Mouse (Mus musculus): ENCODE measurements at regions not wholly inside any gene's neighbourhood (a gene's known extent, or its start where the extent isn't known, plus 50 kb on each side); places are given as distances from the start of the nearest gene placed in this dataset.

DNA sequence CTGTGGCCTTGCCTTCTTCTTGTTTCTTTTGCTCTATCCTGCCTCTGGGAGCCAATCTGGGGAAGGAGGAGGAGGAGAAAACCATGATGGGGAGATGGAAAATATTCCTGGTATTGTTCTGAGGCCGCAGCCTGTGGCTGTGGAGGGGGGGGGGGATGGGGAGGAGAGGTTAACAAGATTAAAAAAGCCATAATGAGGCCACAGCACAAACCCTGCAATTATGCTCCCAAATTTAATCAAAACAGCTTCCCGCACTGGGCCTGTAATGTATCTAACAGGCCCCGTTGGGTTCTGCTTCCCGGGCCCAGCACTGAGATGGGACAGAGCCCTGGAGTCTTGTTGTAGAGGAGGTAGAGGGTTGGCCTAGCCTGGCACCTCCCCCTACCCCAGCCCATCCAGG is 74.8 kb upstream of the Tle3 start:
- TF ChIP-seq CTCF (conservative IDR thresholded peaks at IDR 0.05; ENCODE audit: low read length) = no peak
- no peak for TF ChIP-seq POU5F1 (IDR thresholded peaks at IDR 0.05; ENCODE audit: borderline replicate concordance, low read length)
- no peak for TF ChIP-seq NANOG (IDR thresholded peaks at IDR 0.05; ENCODE audit: borderline replicate concordance, low read length)
